Mouse (Mus musculus) small intestine, adult 2 months (tissue): ENCODE results near the gene Pik3r2. TPM values are rescaled to one million over a fixed set of nuclear protein-coding genes. Genes with fewer than 3 reads are reported as not detected.

ENCODE experiments used
- H3K27ac ChIP-seq: fragments of 200-500 bp; 2 replicates; pipeline ENCODE4 v1.5.1; 2012; ENCODE audit warnings: low read depth, low read length, control low read depth, inconsistent platforms; ENCODE audit not compliant: insufficient read depth
- H3K27me3 ChIP-seq: fragments of 200-500 bp; 2 replicates; pipeline ENCODE4 v1.6.1; 2012; ENCODE audit warnings: mild to moderate bottlenecking, moderate library complexity, low read length, inconsistent platforms; ENCODE audit not compliant: control insufficient read depth, insufficient read depth
- H3K36me3 ChIP-seq: fragments of 200-500 bp; 2 replicates; pipeline ENCODE4 v1.6.1; 2012; ENCODE audit warnings: mild to moderate bottlenecking, low read length, control low read depth, inconsistent platforms; ENCODE audit not compliant: control insufficient read depth, insufficient read depth
- H3K4me1 ChIP-seq: fragments of 200-500 bp; 2 replicates; pipeline ENCODE4 v1.6.1; 2012; ENCODE audit warnings: low read length, inconsistent platforms, mixed read lengths; ENCODE audit not compliant: control insufficient read depth, insufficient read depth, insufficient read length
- H3K4me3 ChIP-seq: fragments of 200-500 bp; 2 replicates; pipeline ENCODE4 v1.5.1; 2012; ENCODE audit warnings: low read depth, mild to moderate bottlenecking, control low read depth, inconsistent platforms, low read length, moderate library complexity
- CTCF ChIP-seq: fragments of 200-500 bp; IDR thresholded peaks from 2 replicates; pipeline ENCODE4 v1.5.1; 2012; ENCODE audit warnings: low read depth, mild to moderate bottlenecking, control low read depth, inconsistent platforms, low read length, moderate library complexity, mixed read lengths; ENCODE audit not compliant: insufficient replicate concordance, insufficient read length; ENCODE audit errors: extremely low read depth
- POLR2A ChIP-seq: fragments of 200-500 bp; IDR thresholded peaks from 2 replicates; pipeline ENCODE4 v1.6.1; 2012; ENCODE audit warnings: low read depth, mild to moderate bottlenecking, control low read depth, inconsistent platforms, low read length, moderate library complexity
- WGBS: fragments of 180-500 bp; shearing (Covaris S2); methylation state at CpG from one replicate; pipeline ENCODE4 v1.1.7; 2018; 5-methylcytosine and 5-hydroxymethylcytosine counted together
- polyA plus RNA-seq: library from polyadenylated mRNA; depleted of rRNA; stranded (reverse); fragments of >200 nt; gene quantifications from 2 replicates; pipeline ENCODE4 v1.2.3, GENCODE M21; 2012

Pik3r2 gene
- polyA plus RNA-seq, 1 experiment, result 414 TPM

- TF ChIP-seq CTCF (no peak), POLR2A (no peak)
- Histone ChIP-seq H3K27me3 (no peaks in the 10 kb centered on the region), H3K4me3 (peak overlapping the region; percentile 70), H3K4me1 (peaks cover 40% of the 10 kb centered on the region), H3K36me3 (peaks cover 18% of the 10 kb centered on the region), H3K27ac (peak overlapping the region; percentile 14; the same call in 1 of the 2 replicates)
- 34% methylated on average over 7 of the region's 7 CpGs for WGBS
These were observed 14.8 kb upstream of the Pik3r2 start for GRCm38 (mm10) chr8:70791294-70791701.

GRCm38 (mm10) chr8:70790846-70791245 lies 14.3 kb upstream of the Pik3r2 start:
- peaks cover 41% of the 10 kb centered on the region for H3K4me1 ChIP-seq
- H3K36me3 ChIP-seq, result peaks cover 23% of the 10 kb centered on the region
- peak overlapping the region; percentile 70 for H3K4me3 ChIP-seq
- no peaks in the 10 kb centered on the region for H3K27me3 ChIP-seq
- H3K27ac ChIP-seq, result no peak overlapping the region
- 58% methylated on average over 8 of the region's 8 CpGs for WGBS
- TF ChIP-seq CTCF, result no peak
- TF ChIP-seq POLR2A, result no peak

- H3K4me1 ChIP-seq, result peaks cover 40% of the 10 kb centered on the region
- peaks cover 37% of the 10 kb centered on the region for H3K36me3 ChIP-seq
- no peak for TF ChIP-seq CTCF
- TF ChIP-seq POLR2A, result no peak
- no peak overlapping the region for H3K4me3 ChIP-seq
- no peaks in the 10 kb centered on the region for H3K27me3 ChIP-seq
- H3K27ac ChIP-seq, result no peak overlapping the region
- WGBS, result 91% methylated on average over 10 of the region's 10 CpGs
These were observed 12.5 kb upstream of the Pik3r2 start for GRCm38 (mm10) chr8:70789046-70789445.

GRCm38 (mm10) chr8:70787941-70788667 lies 11.6 kb upstream of the Pik3r2 start:
- TF ChIP-seq CTCF (no peak), POLR2A (no peak)
- peak overlapping the region; percentile 75 for H3K4me3 ChIP-seq
- H3K4me1 ChIP-seq, result peaks cover 37% of the 10 kb centered on the region
- H3K36me3 ChIP-seq, result peaks cover 46% of the 10 kb centered on the region
- H3K27me3 ChIP-seq, result no peaks in the 10 kb centered on the region
- 0 out of 2 replicates have a peak overlapping the region, but pooled peaks have one; percentile 9 for H3K27ac ChIP-seq
- WGBS, result 51% methylated on average over 30 of the region's 30 CpGs

- H3K36me3 ChIP-seq, result peaks cover 48% of the 10 kb centered on the region
- no peaks in the 10 kb centered on the region for H3K27me3 ChIP-seq
- H3K4me1 ChIP-seq, result peaks cover 29% of the 10 kb centered on the region
- no peak overlapping the region for H3K27ac ChIP-seq
- TF ChIP-seq CTCF, result no peak
- no peak for TF ChIP-seq POLR2A
- peak overlapping the region; percentile 75; the same call in 1 of the 2 replicates for H3K4me3 ChIP-seq
- WGBS, result 82% methylated on average over 3 of the region's 3 CpGs
These were observed 10.5 kb upstream of the Pik3r2 start for GRCm38 (mm10) chr8:70787051-70787445.

- no peaks in the 10 kb centered on the region for H3K27me3 ChIP-seq
- H3K36me3 ChIP-seq, result peaks cover 54% of the 10 kb centered on the region
- no peak overlapping the region for H3K4me3 ChIP-seq
- WGBS, result 94% methylated on average over 25 of the region's 25 CpGs
- TF ChIP-seq POLR2A, result no peak
- no peak for TF ChIP-seq CTCF
- no peak overlapping the region for H3K27ac ChIP-seq
- peaks cover 24% of the 10 kb centered on the region for H3K4me1 ChIP-seq
These were observed 10.0 kb upstream of the Pik3r2 start for GRCm38 (mm10) chr8:70786291-70787050.

- 72% methylated on average over 11 of the region's 11 CpGs for WGBS
- Histone ChIP-seq H3K4me3 (no peak overlapping the region), H3K27ac (no peak overlapping the region), H3K4me1 (peaks cover 10% of the 10 kb centered on the region), H3K27me3 (no peaks in the 10 kb centered on the region), H3K36me3 (peaks cover 45% of the 10 kb centered on the region)
- no peak for TF ChIP-seq POLR2A
- no peak for TF ChIP-seq CTCF
These were observed 3.6 kb upstream of the Pik3r2 start for GRCm38 (mm10) chr8:70780093-70780492.
